Mouse (Mus musculus): ENCODE results near the gene Bnipl. TPM values are rescaled to one million over a fixed set of nuclear protein-coding genes. Genes with fewer than 3 reads are reported as not detected.

Bnipl gene
- polyA plus RNA-seq, 2 experiments from 2014 or later, result not detected

DNA sequence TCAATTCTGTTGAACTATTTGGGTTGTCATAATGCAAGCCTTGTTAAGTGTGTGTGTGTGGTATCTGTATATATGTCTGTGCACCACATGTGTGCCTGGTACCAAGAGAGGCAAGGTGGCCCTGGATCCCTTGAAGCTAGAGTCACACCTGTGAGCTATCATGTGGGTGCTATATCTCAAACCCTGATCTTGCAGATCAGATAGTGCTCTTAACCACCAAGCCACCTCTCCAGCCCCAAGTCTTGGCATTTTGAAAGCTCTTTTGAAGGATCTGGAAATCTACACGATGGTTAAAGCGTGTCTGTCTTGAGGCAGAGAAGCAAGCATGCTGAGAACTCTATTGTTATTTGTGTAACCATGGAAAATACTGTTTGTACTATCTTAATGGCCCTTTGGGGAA is 40.4 kb downstream of the Bnipl start:
- no peak for ATAC-seq

DNA sequence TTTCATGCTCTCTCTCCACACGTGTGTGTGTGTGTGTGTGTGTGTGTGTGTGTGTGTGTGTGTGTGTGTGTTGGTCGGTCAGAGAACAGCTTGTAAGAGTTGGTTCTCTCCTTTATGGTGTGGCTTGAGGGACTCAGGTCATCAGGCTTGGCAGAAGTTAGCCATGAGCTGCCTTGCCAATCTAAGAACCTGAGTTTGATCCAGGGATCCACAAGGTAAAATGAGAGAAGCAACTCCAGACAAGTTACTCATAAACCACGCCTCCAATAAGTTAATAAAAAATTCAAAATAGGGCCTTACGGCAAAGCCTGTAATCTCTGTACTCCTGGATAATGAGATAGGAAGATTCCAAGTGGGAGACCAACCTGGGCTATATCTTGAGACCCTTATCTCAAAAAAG is 42.7 kb downstream of the Bnipl start:
- no peak for ATAC-seq

DNA sequence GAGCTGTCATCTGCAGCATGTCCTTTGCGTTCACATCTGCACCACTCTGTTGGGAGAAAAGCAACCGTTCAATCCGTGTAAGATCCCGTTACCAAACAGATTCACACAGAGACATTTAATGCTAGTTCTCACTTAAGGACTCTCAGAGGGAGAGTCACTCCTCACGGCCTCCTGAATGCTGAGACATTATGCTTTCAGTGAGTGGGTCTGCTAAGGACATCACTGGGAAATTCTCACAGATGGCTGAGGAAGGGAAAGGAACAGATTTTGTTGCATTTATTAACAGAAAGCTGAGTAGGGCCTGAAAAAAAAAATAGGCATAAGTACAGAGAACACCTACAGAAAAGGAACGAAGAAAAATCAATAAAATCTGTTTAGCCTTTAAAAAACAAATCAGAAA is 47.1 kb downstream of the Bnipl start:
- ATAC-seq, result no peak

DNA sequence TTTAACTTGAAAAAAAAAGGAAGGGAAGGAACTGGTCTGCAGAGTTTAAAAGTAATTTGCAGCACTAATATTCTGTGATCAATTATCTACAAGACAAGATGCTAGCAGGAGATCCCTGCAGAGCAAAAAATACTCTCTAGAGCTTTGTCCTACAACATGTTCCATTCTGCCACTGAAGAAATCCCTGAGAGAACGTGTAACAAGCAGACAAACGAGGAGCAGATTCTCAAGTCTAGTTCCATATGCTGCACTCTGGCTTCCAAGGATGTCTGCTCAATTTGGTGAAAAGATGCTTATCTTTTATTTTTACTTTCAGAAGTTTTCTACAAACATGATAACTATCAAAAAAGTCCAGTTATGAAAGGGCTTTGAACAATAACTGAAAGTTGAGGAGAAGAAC is 50.4 kb downstream of the Bnipl start:
- ATAC-seq, result no peak

DNA sequence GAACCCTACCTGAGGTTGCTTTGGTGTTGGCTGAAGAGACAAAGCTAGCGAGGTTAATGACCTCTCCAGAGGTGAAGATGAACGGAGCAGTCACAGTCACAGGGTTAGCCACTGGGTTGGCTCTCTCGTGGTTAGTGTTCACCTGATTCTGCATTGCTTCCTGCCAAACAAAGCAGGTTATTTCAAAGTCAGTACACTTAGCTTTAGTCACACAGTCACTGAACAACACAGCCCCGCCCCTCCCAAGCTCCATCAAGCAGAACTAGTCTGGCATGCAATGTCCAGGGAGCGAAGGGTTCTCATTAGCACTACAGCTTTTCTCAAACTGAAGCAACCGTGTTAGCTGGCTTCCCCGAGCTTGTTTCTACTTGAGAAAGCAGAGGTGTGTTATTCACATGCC is 50.9 kb downstream of the Bnipl start:
- ATAC-seq, result no peak

DNA sequence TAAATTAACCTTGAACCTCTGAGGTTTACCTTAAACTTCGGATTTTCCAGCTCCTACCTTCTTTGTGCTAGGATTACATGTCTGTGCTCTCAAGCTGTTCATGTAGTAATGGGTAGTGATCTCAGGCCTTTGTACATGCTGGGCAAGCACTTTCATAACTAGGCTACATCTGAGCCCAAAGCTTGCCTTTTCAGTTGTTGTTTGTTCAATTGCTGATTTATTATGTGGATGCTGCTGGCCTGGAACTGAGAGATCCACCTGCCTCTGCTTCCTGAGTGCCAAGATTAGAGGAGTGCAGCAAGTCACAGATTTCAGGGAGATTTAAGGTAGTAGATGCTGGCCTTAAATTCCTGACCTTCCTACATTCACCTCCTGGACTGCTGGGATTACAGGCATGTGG is 51.9 kb downstream of the Bnipl start:
- no peak for ATAC-seq

DNA sequence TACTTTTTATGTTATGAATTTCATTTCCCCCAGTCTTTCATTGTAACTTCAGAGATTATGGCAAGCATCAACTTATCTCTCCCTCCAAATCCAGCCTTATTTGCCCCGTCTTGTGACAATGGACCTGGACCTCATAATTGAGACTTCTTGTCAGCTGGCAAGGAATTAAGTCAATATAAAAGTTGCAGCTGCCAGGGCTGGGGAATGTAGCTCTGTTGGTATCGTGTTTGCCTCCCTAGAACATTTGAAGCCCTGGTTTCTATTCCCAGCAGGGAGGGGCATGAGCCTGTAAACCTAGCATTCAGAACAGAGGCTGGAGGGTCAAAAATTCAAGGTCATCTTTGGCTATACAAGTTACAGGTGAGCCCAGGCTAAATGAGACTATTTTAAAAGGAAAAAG is 55.2 kb downstream of the Bnipl start:
- no peak for ATAC-seq

DNA sequence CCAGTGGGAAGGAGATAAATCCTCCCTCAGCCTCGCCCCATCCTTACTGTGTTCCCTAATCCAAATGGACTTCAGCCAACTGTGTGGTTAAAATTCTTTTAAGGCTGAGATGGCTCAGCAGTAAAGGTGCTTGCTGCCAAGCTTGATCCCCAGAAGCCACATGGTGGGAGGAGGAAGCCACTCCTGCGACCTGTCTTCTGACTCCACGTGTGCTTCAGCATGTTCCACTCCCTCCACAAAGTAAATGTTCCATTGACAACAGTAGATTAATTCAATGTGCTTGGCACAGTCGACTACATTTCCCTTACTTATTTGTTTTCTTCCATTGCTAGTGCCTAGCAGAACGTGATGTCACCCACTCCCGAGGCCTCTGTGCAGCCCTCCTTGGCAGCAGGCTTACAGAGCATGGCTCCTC is 56.3 kb downstream of the Bnipl start:
- ATAC-seq, result no peak

Other genes with a start within 250 kb of the Bnipl start
- 10 to 100 TPM; 11.7 to 14.0 TPM for gene Zfp687, start 235.7 kb downstream of the Bnipl start, polyA plus RNA-seq (2017; shearing (Covaris generic))
- gene Psmd4, start 208.6 kb downstream of the Bnipl start, polyA plus RNA-seq (2017; shearing (Covaris generic)), result 100 to 1,000 TPM; 163 to 246 TPM
- 10 to 100 TPM; 15.5 to 21.5 TPM for gene Pip5k1a, start 144.3 kb downstream of the Bnipl start, polyA plus RNA-seq (2017; shearing (Covaris generic))
- 10 to 100 TPM; 64.5 to 64.8 TPM for gene Vps72, start 140.2 kb downstream of the Bnipl start, polyA plus RNA-seq (2017; shearing (Covaris generic))
- 1 to 10 TPM; 2.5 to 3.7 TPM for gene Tmod4, start 126.7 kb downstream of the Bnipl start, polyA plus RNA-seq (2017; shearing (Covaris generic))
- 10 to 100 TPM; 67.2 to 99.2 TPM for gene Scnm1, start 117.2 kb downstream of the Bnipl start, polyA plus RNA-seq (2017; shearing (Covaris generic))
- gene Lysmd1, start 117.1 kb downstream of the Bnipl start, polyA plus RNA-seq (2017; shearing (Covaris generic)), result 10 to 100 TPM; 21.1 to 22.9 TPM
- 100 to 1,000 TPM; 216 to 232 TPM for gene Tnfaip8l2, start 108.8 kb downstream of the Bnipl start, polyA plus RNA-seq (2017; shearing (Covaris generic))
- gene Sema6c, start 90.7 kb downstream of the Bnipl start, polyA plus RNA-seq (2017; shearing (Covaris generic)), result not detected
- 10 to 100 TPM; 31.0 to 34.7 TPM for gene Gabpb2, start 33.3 kb downstream of the Bnipl start, polyA plus RNA-seq (2017; shearing (Covaris generic))
- gene Cdc42se1, start 22.5 kb downstream of the Bnipl start, polyA plus RNA-seq (2017; shearing (Covaris generic)), result 100 to 1,000 TPM; 258 to 260 TPM
- 10 to 100 TPM; 21.2 to 31.5 TPM for gene Mllt11, start 19.0 kb downstream of the Bnipl start, polyA plus RNA-seq (2017; shearing (Covaris generic))
- 1 to 10 TPM in 1 of 2 experiments, under 1 TPM in 1; 0.40 to 1.1 TPM for gene Gm128, start 9.6 kb downstream of the Bnipl start, polyA plus RNA-seq (2017; shearing (Covaris generic))
- 10 to 100 TPM; 19.3 to 21.6 TPM for gene Mindy1, start 30.2 kb upstream of the Bnipl start, polyA plus RNA-seq (2017; shearing (Covaris generic))
- gene Prune1, start 30.9 kb upstream of the Bnipl start, polyA plus RNA-seq (2017; shearing (Covaris generic)), result 1 to 10 TPM; 6.3 to 9.7 TPM
- gene Anxa9, start 56.0 kb upstream of the Bnipl start, polyA plus RNA-seq (2017; shearing (Covaris generic)), result under 1 TPM in 1 of 2 experiments, not detected in 1; 0.83 TPM
- 100 to 1,000 TPM; 139 to 172 TPM for gene Cers2, start 63.6 kb upstream of the Bnipl start, polyA plus RNA-seq (2017; shearing (Covaris generic))
- 10 to 100 TPM; 16.9 to 25.5 TPM for gene Setdb1, start 106.0 kb upstream of the Bnipl start, polyA plus RNA-seq (2017; shearing (Covaris generic))
- gene 4930558C23Rik, start 151.6 kb upstream of the Bnipl start, polyA plus RNA-seq (2017; shearing (Covaris generic)), result not detected
- gene Arnt, start 183.2 kb upstream of the Bnipl start, polyA plus RNA-seq (2017; shearing (Covaris generic)), result 10 to 100 TPM; 24.2 to 29.9 TPM
- not detected for gene Ctsk, start 248.1 kb upstream of the Bnipl start, polyA plus RNA-seq (2017; shearing (Covaris generic))